Mouse (Mus musculus) cerebellum, adult 11-12 months (tissue): ENCODE results near the gene Cnih1.
A peak's percentile ranks its signal among the peaks of the same experiment; 100 is the strongest.
"Not testable (repeated sequence)": the region's sequence is repeated elsewhere in the genome, so short reads cannot be mapped to it uniquely, and the experiment has no call there.

Experiments used
- DNase-seq: peaks from one replicate; pipeline ENCODE4 v3.0.0; 2022

Cnih1 gene

DNA sequence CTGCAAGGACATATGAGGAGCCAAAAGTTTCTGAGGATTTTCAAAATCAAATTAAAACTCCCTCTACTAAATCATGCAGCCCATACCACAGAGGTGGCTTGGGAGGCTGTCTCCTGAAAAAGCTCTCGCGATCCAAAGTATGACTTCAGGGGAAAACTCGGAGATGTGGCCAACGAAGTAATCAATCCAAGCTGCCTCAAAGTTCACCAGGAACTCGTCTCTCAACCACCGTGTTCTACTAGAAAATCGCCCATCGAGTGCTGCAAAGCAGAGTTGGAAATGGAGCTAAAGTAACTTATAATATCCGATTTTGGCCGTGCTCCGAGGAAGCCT is 791 bp downstream of the Cnih1 start:
- DNase-seq: no peak

DNA sequence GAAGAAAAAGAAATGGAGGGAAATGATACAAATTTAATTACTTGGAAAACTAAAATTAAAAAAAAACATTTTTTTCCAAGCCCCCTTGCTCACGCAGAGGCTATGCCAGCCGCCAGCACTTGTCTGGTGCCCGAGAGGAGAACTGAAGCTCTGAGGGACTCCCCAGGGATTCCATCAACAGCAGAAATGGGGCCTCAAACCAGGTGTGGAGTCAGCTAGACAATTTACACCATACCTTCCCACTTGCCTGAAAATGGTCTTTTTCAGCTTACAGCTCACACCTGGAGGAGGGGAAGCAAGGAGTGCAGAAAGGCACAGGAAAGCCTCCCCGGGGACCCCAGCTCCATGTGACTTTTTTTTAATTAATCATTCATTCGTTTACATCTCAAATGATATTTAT is 3.0 kb downstream of the Cnih1 start:
- no peak for DNase-seq

DNA sequence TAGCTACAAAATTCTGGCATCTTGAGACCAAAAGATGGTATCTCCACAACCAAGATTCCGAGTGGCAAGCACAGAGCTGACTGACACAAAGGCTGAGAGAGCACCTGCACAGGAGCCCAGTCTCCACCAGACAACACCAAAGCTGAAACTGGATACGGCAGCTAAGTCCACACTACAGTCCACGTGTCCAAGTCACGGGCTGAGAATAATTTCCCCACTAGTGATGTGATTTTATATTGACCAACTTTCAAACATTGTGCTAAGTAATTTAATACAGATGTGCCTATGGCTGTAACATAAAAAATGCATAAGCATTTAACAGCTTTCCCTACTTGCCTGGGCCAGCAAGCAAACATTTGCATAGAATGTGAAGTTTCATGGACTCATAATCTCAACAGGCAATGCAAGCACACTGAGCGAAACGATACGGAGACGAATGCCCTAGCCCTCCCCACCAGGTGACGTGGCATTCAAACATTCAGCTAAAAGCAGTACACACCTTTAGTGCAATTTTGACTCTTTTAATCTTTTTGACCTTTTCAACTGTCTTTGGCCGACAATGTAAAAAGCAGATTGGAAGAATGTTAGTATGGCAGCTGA is 4.8 kb downstream of the Cnih1 start:
- no peak for DNase-seq

DNA sequence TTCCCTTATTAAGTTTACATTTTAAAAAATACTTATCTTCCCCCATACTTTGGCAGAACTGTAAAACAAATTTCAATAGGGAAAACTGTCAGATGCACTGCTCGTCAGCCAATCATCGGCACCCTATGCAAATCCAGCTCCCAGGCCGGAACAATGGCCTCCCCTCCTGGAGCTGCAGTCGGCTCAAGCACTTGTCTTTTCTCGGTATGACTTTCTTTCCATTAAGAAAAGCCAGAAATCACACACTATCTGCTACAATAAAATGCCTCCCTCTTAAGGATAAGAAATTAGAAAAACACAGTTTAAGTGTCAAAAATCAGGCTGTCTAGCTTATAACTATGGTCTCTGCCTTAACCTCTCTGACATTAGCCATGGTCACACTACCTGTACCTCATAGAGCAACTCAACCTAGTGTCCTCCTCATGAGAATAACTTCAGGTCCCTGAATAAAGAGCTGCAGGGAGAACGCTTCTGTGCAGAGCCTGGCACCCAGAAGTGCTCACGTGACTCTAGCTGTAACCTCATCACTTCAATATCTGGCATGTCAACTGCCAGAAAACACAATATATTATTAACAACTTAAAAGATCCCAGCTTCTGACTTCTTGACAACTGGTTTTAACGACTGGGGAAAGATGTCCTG is 5.9 kb downstream of the Cnih1 start:
- DNase-seq: no peak

DNA sequence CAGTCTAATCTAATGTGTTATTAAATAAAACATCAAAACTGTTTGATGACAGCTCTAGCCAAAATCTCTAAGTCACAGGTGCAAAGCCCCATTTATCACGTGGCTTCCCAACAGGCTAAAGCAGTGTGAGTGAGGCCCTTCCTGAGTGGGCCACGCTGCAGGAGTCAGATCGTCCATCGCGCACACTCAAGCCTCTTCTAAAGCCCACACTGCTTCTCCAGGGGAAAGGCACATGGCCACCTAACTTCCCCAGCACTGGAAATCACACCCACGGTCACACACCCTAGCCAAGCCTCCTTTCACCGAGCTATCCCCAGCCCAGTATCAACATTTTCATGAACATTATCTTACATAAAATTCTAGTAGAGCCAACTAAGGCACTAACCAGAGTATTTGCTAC is 7.1 kb downstream of the Cnih1 start:
- no peak for DNase-seq

DNA sequence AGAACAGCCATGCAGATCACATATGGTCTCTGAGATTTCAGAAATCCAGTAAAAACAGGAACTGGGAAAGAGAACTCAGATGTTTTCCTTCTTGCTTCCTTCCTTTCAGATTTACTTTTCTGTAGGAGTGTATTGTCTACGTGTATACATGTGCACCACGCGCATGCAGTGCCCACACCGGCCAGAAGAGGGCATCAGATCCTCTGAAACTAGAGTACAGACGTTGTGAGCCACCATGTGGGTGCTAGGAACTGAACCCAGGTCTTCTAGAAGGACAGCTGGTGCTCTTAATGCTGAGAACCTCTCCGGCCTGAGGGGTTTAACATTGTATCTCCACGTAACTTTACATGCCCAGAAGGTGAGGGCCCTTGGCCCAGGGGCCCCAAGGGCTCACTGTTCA is 9.0 kb downstream of the Cnih1 start:
- DNase-seq: no peak

DNA sequence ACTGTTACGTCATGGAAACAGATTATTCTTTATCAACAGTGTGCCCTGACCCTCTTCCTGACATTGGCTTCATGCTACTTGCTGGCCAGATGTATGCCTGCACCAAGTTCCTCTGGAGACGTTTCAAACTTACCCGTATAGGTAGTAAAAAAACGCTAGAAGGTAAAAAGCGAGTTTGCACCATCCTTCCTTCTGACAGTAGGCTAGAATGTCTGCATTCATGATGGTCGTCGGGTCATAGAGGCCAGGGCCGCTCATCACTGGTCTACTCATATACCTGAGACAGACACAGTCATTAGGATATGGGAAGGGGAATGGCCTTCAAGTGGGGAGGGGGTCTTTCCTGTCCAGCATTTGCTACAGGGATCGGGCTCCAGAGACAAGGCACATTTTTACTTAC is 9.5 kb downstream of the Cnih1 start:
- no peak for DNase-seq

DNA sequence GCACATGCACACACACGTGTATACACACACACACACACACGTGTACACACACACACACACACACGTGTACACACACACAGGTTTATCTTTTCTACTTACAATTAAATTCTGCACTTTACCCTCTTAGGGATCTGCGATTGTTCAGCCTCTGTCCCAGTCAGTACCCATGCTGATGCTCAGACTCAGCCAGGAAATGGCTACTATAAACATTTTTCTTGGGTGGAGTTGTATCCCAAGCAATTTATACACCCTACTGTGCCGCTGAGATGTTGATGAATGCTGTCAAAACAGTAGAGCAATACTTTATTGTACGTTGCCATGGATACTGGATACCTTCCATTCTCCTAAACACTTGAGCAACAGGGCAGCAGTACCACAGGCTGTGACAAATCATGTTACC is 18.2 kb downstream of the Cnih1 start:
- DNase-seq: no peak

DNA sequence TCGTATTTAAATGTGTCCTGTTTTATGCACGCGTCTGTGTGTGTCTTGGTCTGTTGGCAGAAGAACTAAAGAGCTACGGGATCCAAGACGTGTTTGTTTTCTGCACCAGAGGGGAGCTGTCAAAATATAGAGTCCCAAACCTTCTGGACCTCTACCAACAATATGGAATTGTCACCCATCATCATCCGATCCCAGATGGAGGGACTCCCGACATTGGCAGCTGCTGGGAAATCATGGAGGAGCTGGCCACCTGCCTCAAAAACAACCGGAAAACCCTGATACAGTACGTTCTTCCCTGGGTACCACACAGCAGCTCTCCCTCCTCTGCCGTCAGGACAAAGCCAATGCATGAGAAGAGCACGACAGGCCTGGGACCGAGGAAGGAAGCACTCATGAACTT is 21.1 kb downstream of the Cnih1 start:
- DNase-seq: peak; percentile 31

DNA sequence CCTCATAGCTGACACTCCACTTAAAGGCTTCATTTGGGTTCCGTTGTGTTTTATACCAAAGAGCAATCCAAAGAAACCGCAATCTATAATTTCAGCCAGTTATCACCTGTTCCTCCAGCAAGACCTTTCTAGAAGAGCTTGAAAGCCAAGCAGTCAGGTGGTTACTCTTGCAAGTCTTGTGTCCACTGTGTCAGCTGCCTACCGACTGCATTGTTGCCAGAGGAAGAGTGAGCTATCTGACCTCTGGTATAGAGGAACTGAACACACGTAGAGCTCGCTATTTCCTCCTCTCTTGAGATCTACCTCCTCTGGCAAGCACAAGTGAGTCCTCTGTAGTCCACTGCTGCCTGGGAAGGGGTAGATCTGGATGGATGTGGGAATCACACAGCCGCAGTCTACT is 27.0 kb downstream of the Cnih1 start:
- DNase-seq: no peak

DNA sequence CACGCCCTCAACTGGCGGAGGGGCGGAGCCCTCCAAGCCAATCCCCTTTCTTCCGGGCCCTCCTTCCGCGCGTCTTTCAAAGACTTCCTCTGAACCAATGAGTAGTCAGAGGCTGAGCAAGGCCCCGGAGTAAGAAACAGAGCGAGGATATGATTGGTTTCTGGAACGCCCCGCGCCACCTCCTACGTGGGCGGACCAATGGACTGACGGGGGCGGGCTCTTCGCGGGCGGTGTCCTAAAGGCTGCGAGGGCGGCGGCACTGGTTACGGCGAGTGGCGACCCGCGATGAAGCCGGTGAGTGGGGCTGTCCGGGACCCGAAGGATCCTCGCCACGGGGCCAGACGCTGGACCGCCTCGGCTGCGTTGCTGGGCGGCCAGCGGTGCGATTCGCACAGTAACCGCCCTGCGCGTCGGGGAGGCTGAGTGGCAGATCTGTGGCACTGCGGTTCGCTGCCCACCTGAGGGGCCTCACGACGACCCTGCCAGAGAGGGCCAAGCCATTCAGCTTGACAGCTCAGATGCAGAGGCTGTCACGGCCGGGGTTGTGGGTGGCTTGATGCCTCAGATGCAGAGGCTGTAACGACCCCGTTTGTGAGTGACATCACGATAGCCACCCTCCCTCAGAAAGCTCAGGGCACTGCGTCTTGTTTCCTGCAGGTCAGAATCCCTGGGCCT is 27.7 kb downstream of the Cnih1 start, which contains the start of gene Cdkn3:
Gene Cdkn3, plus strand, starts transcription at position 187 of the 675 bp plus-strand sequence.
- peak; percentile 84 for DNase-seq

DNA sequence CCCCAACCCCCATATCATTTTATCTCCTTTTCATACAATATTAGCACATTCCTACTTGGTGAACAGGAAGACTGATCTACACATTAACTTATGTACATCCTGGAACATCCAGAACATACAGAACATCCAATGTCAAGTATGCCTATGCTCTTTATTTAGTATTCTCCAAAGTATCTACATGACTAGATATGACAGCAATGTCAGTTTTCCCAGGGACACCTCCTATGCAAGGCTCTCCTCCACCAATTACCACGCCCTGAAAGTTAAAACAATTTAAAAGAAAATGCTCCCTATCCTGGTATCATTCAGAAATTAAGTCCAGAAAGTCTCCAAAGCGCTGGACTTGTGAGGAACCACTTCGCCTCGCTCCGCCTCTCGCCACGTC is 28.2 kb downstream of the Cnih1 start:
- no peak for DNase-seq

DNA sequence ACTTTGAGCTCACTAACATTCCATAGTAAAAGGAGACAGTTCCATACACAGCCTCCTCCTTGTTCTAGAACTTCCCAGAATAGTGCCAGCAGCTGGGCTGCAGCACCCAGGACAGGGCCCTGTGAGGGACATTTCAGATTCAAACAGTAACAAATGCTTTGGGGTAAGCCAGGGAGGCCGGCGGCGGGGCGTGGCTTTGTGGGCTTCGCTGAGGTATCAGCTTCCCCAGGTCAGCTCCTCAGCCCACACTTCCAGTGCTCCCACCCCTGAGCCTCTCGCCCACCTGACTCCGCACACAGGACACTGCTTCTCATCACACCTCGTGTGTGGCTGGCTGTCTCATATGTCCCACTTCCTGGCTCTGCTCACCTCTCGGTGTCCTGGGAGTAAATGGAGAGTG is 30.5 kb downstream of the Cnih1 start:
- no peak for DNase-seq

DNA sequence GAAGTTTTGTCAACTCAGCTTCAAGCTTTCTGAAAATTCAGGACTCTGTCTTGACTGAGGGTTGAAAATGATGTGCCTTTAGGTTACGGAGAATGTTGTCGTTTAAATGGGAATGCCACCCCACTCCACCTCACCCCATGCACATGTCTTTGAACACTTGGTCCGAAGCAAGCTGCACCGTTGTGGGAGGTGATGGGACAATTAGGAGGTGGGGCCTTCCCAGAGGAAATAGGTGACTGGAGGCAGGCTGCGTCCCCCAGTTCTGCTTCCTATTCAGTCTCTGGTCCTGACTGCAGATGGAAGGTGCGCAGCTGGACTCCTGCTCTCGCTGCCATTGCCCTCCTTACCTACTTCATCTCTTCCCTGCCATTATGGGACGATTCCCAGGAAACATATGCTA is 32.4 kb downstream of the Cnih1 start:
- DNase-seq: no peak

DNA sequence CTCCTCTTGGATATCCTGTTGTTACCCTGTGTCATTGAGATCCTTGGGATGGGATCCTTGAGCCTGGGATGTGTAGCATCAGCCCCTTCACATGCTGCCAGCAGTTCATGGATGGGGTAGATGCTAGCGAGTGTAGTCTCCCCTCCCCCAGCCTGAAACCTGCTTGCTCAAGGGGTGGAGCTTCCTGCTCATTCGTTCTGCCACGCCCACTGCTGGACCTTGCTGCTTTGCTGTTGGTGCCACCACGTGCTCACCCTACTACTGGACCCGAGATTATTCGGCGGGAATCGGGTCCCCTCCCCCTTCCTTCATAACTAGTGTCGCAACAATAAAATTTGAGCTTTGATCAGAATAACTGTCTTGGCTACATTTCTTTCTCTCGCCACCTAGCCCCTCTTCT is 33.8 kb downstream of the Cnih1 start:
- not testable (repeated sequence) for DNase-seq

DNA sequence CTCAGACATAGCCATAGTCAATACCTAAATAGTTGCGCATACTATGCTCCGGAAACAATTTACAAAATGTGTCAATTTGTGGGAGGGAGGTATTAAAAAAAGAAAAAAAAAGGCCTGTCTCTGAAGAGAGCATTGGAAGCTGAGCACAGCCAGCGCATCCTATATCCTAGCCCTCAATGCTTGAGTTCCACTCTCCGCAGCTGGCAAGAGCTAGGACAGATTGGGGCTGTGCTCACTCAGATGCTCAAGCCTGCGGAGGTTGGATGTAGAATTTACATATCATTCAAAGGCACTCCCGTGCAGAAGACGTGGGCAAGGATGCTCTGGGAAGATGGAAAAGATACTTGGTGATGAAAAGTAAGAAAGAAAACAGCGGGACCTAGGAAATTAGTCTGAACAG is 42.8 kb downstream of the Cnih1 start:
- no peak for DNase-seq

DNA sequence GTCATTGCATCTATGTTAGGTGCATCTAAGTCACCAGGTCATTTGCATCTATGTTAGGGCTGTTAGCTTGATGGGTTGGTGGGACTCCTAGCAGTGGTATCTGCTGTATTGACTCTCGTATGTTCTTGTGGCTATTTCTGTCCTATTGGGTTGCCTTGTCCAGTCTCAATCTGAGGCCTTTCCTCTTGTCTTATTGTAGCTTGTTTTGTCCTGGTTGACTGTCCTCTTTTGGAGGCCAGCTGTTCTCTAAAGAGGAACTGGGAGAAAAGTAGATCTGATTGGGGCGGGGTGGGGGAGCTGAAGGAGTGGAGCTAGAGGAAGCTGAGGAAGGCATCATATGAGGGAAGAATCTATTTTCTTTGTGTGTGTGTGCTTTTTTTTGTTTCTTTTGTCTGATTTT is 45.5 kb downstream of the Cnih1 start:
- no peak for DNase-seq

DNA sequence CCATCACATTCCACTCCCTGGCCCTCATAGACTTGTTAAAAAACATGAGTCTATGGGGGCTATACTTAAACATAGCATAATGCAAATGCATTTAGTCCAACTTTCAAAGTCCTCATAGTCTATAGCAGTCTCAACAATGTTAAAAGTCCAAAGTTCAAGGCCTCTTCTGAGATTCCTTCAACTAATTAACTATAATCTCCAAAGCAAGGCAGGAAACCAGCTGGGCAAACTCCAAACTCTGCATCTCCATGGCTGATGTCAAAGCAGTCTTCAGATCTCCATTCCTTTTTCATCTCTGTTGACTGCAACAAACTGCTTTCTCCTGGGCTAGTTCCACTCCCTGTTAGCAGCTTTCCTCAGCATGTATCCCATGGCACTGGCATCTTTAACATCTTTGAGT is 50.9 kb downstream of the Cnih1 start:
- not testable (repeated sequence) for DNase-seq

DNA sequence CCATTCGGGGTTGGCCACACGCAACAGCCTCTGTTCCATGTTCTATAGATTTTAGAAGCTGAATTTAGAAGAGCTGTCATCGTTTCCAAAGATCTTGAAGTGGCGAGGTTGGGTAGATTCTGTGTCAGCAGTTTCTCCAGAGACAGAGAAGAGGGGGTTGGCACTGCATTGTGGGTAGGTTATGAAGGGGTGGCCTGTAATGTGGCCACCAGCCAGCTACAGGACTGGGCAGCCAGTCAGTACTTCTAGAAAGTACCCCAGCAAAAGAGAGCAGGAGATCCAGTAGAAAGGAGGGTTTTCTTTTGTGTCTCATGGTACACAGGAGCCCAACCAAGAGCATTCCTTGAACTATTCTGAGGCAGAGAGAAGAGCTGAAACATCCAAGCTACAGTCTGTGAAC is 51.8 kb downstream of the Cnih1 start:
- no peak for DNase-seq

DNA sequence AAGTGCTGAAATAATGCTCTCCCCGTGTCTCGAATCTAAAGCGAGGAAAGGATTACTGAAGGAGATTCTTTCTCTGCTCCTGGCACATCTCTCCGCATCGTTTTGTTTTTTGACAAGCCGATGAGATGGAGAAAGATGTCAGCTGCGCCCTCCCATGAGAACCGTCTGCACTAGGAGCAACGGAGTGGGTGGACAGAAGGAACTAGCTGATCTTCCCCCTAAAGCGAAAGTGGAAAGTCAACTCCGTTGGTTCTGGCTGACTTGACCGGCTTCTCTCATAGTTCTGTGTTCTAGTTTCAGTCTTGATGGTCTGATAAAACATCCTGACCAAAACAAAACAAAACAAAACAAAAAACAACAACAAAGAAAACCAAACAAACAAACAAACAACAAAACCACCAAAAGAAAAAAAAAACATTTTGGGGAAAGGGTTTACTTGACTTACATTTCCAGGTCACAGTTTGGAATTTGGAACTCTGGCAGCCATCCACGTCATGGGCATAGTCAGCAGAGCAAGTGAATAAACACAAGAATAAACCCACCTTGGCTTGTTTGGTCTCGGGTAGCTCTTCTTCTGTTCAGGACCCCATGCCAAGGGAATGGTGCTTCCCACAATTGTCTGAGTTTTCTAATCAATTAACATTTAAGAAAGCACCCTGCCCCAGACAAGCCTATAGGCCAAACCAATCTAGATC is 53.3 kb downstream of the Cnih1 start:
- no peak for DNase-seq

DNA sequence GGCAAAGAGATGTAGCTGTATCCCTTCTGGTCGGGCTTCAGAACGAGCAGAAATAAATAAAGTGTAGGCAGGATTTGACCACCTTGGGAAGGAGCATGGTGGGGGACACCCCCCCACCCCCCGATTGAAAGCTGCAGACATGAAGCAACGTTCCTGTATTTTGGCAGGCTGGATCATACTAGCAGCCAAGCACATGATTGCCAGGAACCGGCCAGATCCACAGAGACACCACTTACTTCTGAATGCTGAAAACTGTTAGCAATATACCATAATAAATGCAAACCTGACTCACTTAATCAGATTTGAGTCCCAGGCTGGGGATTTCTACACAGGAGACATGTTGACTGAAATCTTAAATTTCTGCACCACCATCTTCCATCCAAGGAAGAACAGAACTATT is 53.9 kb downstream of the Cnih1 start:
- DNase-seq: no peak

DNA sequence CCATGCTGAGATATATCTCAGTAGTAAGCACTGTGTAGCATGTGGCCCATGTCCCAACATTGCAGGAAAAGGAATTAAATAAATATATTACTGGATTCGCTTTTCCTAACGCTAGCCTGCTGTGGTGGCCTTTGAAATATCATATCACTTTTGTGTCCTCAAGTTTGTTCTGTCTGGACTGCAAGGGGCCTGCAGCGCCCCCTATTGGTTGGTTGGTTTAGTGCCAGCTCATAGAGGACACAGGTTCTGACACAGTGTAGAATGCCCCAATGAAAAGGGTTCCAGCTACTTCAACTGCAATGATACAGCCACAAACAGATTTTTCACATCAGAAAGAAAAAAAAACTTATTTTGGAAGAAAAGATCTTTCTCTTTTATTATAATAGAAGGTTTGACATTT is 62.5 kb downstream of the Cnih1 start:
- no peak for DNase-seq
